Mouse (Mus musculus) neutrophil, adult 5-6 weeks (primary cell): ENCODE results near the gene Tagap. TPM values are rescaled to one million over a fixed set of nuclear protein-coding genes. Genes with fewer than 3 reads are reported as not detected.
"Not testable (repeated sequence)": the region's sequence is repeated elsewhere in the genome, so short reads cannot be mapped to it uniquely, and the experiment has no call there.

Source experiments
- ATAC-seq: fragments of 151-379, 151-347 bp; 2 replicates; pipeline ENCODE4 v1.8.0; 2017; ENCODE audit warnings: mild to moderate bottlenecking, moderate TSS enrichment; ENCODE audit not compliant: insufficient number of reproducible peaks, poor library complexity, low FRiP score, severe bottlenecking; ENCODE audit errors: extremely low read depth
- total RNA-seq: library from RNA; stranded (forward); fragments of 200-1000 nt; gene quantifications from 2 replicates; pipeline ENCODE4 v1.2.3, GENCODE M21; 2017

The Tagap gene
- total RNA-seq, 1 experiment from 2014 or later = 83.2 TPM

DNA sequence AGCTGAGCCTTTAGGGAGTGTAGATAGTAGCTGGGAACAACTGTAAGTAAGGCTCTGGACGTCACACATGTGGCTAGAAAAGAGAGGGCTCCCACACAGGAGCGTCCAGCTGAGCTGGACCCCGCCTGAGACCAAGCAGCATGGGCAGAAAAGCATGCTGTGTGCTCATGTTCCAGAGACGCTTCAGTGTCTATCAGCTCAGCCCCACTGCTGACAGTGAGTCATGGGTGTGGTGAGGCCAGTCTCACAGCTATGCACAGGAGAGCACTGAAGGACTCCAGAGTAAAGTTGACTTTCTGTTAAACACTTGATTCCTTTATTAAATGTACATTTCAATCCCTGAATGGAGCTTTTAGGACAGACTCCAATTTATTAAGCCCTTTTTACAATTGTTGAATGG, 25.5 kb downstream of the Tagap start:
- ATAC-seq = not testable (repeated sequence)

DNA sequence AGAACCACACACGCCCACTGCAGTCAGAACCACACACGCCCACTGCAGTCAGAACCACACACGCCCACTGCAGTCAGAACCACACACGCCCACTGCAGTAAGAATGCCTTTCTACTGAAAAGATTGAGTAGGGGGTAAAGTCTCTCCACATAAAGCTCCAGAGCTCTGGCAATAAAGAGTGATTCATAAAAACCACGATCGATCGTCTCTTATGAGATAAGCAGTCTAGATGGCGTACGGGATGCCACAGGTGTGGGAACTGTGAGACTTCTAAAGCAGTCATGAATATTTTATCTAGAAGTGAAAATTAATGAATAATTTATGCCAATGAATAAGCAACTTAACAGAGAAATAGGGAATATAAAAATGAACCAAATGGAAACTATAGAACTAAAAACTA, 31.4 kb downstream of the Tagap start:
- not testable (repeated sequence) for ATAC-seq

- not testable (repeated sequence) for ATAC-seq
Measured at GRCm38 (mm10) chr17:7963333-7963732, 37.5 kb downstream of the Tagap start.

- ATAC-seq = not testable (repeated sequence)
Measured at GRCm38 (mm10) chr17:7964398-7964797, 38.6 kb downstream of the Tagap start.

DNA sequence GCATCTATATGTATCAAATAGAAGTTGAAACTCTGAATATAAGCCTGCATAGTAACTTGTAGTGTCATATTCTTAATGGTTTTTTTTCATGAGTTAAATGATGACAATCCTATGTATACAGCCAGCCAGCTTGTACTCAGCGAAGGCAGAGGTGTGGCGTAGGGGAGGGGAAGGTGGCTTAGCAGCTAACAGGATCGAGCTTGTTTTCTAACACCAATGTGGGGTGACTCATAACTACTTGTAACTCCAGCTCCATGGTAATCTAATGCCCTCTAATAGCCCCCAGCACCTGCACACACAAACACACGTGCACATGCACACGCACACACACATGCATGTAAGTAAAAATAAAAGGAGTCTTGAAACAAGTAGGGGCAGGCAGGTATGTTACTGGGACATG, 42.7 kb downstream of the Tagap start:
- ATAC-seq = not testable (repeated sequence)

- ATAC-seq = not testable (repeated sequence)
Measured at GRCm38 (mm10) chr17:7969782-7970181, 44.0 kb downstream of the Tagap start.

DNA sequence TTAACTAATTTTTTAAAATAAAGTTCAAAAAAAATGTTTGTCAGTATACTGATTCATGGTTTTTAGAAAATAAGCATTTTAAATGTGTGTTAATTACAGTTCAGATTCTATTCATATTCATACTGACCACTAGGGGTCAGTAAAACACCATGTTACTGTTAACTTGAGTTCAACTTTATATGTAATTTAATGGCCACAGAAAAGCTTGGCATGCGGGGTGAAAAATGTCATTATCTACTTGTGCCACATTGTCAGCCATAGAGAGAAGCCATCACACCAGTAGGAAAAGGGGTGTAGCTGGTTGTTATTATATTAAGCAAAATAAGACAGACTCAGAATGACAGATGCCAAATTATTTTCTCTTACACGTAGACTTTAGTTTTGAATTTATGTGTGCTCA, 57.7 kb downstream of the Tagap start:
- peak; percentile 77; the same call in 1 of the 2 replicates for ATAC-seq

Other genes starting within 250 kb of the Tagap start
- not detected in 2 replicates for gene Fndc1, start 98.7 kb upstream of the Tagap start, total RNA-seq
- 22.2 and 28.2 TPM in 2 replicates for gene Rsph3a, start 19.6 kb downstream of the Tagap start, total RNA-seq
- 3.6 and 6.1 TPM in 2 replicates for gene Gm49673, start 221.8 kb downstream of the Tagap start, total RNA-seq
- gene Rnaset2a, start 222.1 kb downstream of the Tagap start, total RNA-seq = 17.9 and 20.8 TPM in 2 replicates
- 69.4 and 71.3 TPM in 2 replicates for gene Fgfr1op, start 239.5 kb downstream of the Tagap start, total RNA-seq